Mouse (Mus musculus) kidney, postnatal 10 days (tissue): ENCODE data around the gene Cbx2.

Experiments used
- DNase-seq: peaks from one replicate; pipeline ENCODE4 v3.0.0; 2021; ENCODE audit warnings: mixed read lengths

Cbx2 gene

GRCm38 (mm10) chr11:119043273-119043540, 20.4 kb downstream of the Cbx2 start:
- DNase-seq: no peak

GRCm38 (mm10) chr11:119043761-119044550, 21.2 kb downstream of the Cbx2 start:
- peak; percentile 49 for DNase-seq

- DNase-seq: peak; percentile 79
Measured at GRCm38 (mm10) chr11:119044551-119045337, 22.0 kb downstream of the Cbx2 start.

- DNase-seq: peak; percentile 80
Measured at GRCm38 (mm10) chr11:119046601-119047245, 24.0 kb downstream of the Cbx2 start.

GRCm38 (mm10) chr11:119047261-119048132, 24.7 kb downstream of the Cbx2 start:
- DNase-seq: peak; percentile 63

- no peak for DNase-seq
Measured at GRCm38 (mm10) chr11:119048133-119048510, 25.4 kb downstream of the Cbx2 start.

- DNase-seq: no peak
Measured at GRCm38 (mm10) chr11:119050361-119050760, 27.6 kb downstream of the Cbx2 start.

GRCm38 (mm10) chr11:119051426-119051825, 28.7 kb downstream of the Cbx2 start:
- no peak for DNase-seq

- peak; percentile 61 for DNase-seq
Measured at GRCm38 (mm10) chr11:119051927-119052660, 29.3 kb downstream of the Cbx2 start.

GRCm38 (mm10) chr11:119052661-119053256, 30.0 kb downstream of the Cbx2 start:
- DNase-seq: peak; percentile 68

- peak; percentile 88 for DNase-seq
Measured at GRCm38 (mm10) chr11:119053257-119053670, 30.5 kb downstream of the Cbx2 start.

- peak; percentile 39 for DNase-seq
Measured at GRCm38 (mm10) chr11:119053738-119054350, 31.1 kb downstream of the Cbx2 start.

- peak; percentile 60 for DNase-seq
Measured at GRCm38 (mm10) chr11:119054351-119055345, 31.9 kb downstream of the Cbx2 start.

- peak; percentile 46 for DNase-seq
Measured at GRCm38 (mm10) chr11:119055571-119056131, 32.9 kb downstream of the Cbx2 start.

- peak; percentile 75 for DNase-seq
Measured at GRCm38 (mm10) chr11:119056301-119057211, 33.8 kb downstream of the Cbx2 start.

GRCm38 (mm10) chr11:119057291-119057690, 34.5 kb downstream of the Cbx2 start:
- DNase-seq: peak; percentile 17

GRCm38 (mm10) chr11:119058041-119058995, 35.6 kb downstream of the Cbx2 start:
- DNase-seq: peak; percentile 65
